Mouse (Mus musculus): ENCODE data around the gene Kdm4b. TPM values are rescaled to one million over a fixed set of nuclear protein-coding genes. Genes with fewer than 3 reads are reported as not detected.

Gene Kdm4b
- polyA plus RNA-seq, 1 experiment from 2014 or later, result 43.6 TPM

DNA sequence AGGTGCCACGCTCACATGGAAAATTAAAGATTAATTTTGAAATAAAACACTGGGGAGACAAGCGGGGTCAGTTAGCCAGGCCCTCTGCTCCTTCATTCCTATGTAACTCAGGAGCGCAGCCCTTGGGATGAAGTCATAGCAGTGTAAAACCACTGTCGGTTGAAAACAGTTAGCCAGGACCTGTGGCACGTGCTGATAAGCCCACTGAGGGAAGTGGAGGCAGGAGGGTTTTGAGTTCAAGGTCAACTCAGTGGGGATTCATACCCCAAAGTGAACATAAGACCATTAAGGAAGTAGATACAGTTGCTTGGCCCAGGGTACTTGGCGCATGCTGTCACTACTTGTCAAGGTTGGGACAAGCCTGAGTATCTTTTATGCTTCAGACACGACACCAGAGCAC is 85.6 kb downstream of the Kdm4b start:
- Histone ChIP-seq H3K9me3 (replicated peaks) (no peaks in the 10 kb centered on the region), H3K4me3 (replicated peaks) (no peak overlapping the region), H3K4me2 (replicated peaks) (no peak overlapping the region), H3K36me3 (peaks cover 62% of the 10 kb centered on the region), H3K27me3 (no peaks in the 10 kb centered on the region), H3K9ac (no peak overlapping the region), H3K27ac (replicated peaks) (no peak overlapping the region), H3K4me1 (peaks cover 14% of the 10 kb centered on the region)
- no peak for ATAC-seq (ENCODE audit: insufficient number of reproducible peaks, low FRiP score, low TSS enrichment, low read depth)
- WGBS, result 95% methylated on average over 7 of the region's 7 CpGs

DNA sequence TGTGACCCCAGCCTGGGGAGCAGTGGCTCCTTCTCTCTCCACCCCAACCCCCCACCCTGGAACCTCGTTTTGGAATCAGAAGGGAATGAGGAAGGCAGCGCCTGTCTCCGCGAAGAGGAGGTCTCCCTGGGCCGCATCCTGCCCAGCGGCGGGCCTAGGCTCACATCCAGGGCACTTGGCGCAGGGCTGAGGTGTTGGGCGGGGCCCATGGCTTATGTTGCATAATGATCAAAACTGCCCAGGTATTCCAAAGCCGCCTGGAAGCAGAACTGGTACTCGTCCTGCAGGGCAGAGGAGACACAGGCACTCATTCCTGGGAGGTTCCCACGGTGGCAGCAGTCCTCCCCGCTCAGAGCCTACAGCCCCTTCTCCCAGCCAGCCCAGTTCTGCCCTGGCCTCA is 87.3 kb downstream of the Kdm4b start:
- Histone ChIP-seq H3K27me3 (no peaks in the 10 kb centered on the region), H3K9ac (no peak overlapping the region), H3K36me3 (peaks cover 78% of the 10 kb centered on the region), H3K9me3 (replicated peaks) (no peaks in the 10 kb centered on the region), H3K4me3 (replicated peaks) (no peak overlapping the region), H3K4me1 (peaks cover 9% of the 10 kb centered on the region; the same call in 1 of the 2 replicates), H3K4me2 (replicated peaks) (no peak overlapping the region), H3K27ac (replicated peaks) (no peak overlapping the region)
- 78% methylated on average over 13 of the region's 13 CpGs for WGBS
- no peak for ATAC-seq (ENCODE audit: insufficient number of reproducible peaks, low FRiP score, low TSS enrichment, low read depth)

DNA sequence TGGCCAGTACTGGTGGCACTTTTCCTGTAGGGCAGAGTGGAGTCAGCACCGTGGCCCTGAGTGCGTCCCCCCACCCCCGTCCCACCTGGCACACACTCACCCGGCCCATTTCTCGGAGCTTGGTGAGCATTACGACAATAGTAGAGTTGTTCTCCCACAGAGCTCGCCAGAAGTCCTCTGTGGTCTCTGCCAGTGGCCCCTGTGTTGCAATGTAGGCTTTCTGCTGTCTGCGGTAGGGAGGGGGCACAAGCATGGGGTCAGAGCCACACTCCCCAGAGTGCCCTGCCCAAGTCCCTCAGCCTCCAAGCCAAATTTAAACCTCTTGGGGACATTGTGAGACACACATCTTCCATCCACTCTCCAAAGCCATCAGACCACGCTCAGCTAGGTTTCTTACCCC is 88.9 kb downstream of the Kdm4b start:
- H3K9me3 ChIP-seq (replicated peaks), result no peaks in the 10 kb centered on the region
- H3K4me1 ChIP-seq, result peaks cover 4% of the 10 kb centered on the region; the same call in 1 of the 2 replicates
- WGBS, result 90% methylated on average over 9 of the region's 9 CpGs
- H3K27ac ChIP-seq (replicated peaks), result no peak overlapping the region
- no peak for ATAC-seq (ENCODE audit: insufficient number of reproducible peaks, low FRiP score, low TSS enrichment, low read depth)
- H3K4me2 ChIP-seq (replicated peaks), result no peak overlapping the region
- no peaks in the 10 kb centered on the region for H3K27me3 ChIP-seq
- H3K4me3 ChIP-seq (replicated peaks), result no peak overlapping the region
- H3K36me3 ChIP-seq, result peaks cover 94% of the 10 kb centered on the region
- H3K9ac ChIP-seq, result no peak overlapping the region

DNA sequence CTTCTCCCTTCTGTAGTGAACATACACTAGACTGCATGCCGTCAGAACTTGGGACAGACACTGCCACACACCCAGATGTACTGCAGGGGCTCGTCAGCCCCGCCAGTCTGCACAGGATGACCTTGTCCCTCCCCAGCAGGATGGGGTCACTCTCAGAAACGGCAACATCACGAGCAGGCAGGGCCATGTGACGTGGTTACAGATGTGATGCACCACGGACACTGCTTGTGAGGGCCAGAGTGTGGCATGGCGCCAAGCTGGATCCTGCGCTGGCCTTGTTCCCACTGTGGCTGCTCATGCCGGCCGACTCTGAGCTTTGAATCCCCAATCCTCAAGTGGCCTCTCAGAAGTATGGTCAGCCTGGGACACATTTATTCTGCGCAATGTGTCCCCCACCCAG is 92.4 kb downstream of the Kdm4b start:
- no peak overlapping the region for H3K4me3 ChIP-seq (replicated peaks)
- no peaks in the 10 kb centered on the region for H3K9me3 ChIP-seq (replicated peaks)
- 81% methylated on average over 12 of the region's 12 CpGs for WGBS
- no peaks in the 10 kb centered on the region for H3K4me1 ChIP-seq
- H3K27me3 ChIP-seq, result no peaks in the 10 kb centered on the region
- H3K4me2 ChIP-seq (replicated peaks), result no peak overlapping the region
- H3K27ac ChIP-seq (replicated peaks), result no peak overlapping the region
- H3K9ac ChIP-seq, result no peak overlapping the region
- peaks cover 96% of the 10 kb centered on the region for H3K36me3 ChIP-seq
- ATAC-seq (ENCODE audit: insufficient number of reproducible peaks, low FRiP score, low TSS enrichment, low read depth), result no peak

DNA sequence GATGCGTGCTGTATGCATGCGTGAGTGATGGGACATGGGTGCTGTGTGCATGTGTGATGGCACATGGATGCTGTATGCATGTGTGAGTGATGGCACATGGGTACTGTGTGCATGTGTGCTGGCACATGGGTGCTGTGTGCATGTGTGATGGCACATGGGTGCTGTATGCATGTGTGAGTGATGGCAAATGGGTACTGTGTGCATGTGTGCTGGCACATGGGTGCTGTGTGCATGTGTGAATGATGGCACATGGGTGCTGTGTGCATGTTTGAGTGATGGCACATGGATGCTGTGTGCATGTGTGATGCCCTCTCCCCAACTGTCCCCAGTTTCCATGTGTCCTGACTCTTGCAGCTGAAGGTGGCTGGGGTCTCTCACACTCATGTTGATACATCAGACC is 94.2 kb downstream of the Kdm4b start:
- H3K4me2 ChIP-seq (replicated peaks), result no peak overlapping the region
- WGBS, result 95% methylated on average over 2 of the region's 2 CpGs
- H3K9me3 ChIP-seq (replicated peaks), result no peaks in the 10 kb centered on the region
- H3K4me3 ChIP-seq (replicated peaks), result no peak overlapping the region
- no peaks in the 10 kb centered on the region for H3K27me3 ChIP-seq
- no peak overlapping the region for H3K9ac ChIP-seq
- no peak overlapping the region for H3K27ac ChIP-seq (replicated peaks)
- no peak for ATAC-seq (ENCODE audit: insufficient number of reproducible peaks, low FRiP score, low TSS enrichment, low read depth)
- H3K36me3 ChIP-seq, result peaks cover 92% of the 10 kb centered on the region
- H3K4me1 ChIP-seq, result peaks cover 4% of the 10 kb centered on the region

DNA sequence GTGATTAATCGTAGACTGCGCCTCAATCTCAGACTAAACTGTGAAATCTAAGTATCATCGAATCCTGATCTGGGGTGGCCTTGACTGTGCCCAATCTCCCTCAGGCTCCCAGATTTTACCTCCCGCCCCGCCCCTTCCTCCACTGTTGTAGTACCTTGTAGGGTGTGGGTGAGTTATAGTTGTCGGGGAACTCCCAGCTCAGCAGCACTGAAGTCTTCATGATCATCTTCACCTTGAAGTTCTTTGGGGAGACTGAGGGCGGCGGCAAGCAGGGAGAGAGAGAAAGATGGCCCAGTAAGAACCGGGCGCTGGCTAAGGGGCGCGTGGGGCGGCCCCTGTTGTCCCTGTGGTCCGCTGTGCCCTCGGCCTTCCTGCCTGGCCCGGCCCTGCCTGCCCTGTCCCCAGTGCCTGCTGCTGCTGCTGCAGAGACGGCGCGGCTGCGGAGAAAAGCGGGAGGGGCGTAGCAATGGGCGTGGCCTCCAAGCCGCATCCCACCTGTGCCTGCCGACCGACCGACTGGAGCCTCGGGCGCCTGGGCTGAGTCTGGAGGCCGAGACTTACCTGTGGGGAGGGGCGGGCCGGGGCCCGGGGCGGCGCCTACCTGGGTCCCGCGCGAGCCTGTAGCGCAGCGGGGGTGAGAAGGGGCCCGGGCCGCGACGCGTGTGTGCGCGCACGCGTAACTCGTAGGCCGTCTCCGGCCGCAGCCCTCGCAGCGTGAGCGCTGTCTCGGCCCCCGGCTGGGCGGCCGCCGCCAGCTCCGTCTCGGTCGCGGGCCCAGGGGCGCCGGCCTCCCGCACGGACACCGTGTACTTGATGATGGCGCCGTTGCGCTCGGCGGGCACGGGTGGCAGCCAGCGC is 99.1 kb downstream of the Kdm4b start:
- no peaks in the 10 kb centered on the region for H3K9me3 ChIP-seq (replicated peaks)
- peaks cover 17% of the 10 kb centered on the region for H3K4me1 ChIP-seq
- peak overlapping the region; percentile 51 for H3K4me3 ChIP-seq (replicated peaks)
- peak overlapping the region; percentile 81 for H3K4me2 ChIP-seq (replicated peaks)
- H3K27ac ChIP-seq (replicated peaks), result peak overlapping the region; percentile 80
- 13% methylated on average over 76 of the region's 77 CpGs for WGBS
- ATAC-seq (ENCODE audit: insufficient number of reproducible peaks, low FRiP score, low TSS enrichment, low read depth), result peak; percentile 70
- H3K36me3 ChIP-seq, result peaks cover 77% of the 10 kb centered on the region
- no peaks in the 10 kb centered on the region for H3K27me3 ChIP-seq
- H3K9ac ChIP-seq, result peak overlapping the region; percentile 47

DNA sequence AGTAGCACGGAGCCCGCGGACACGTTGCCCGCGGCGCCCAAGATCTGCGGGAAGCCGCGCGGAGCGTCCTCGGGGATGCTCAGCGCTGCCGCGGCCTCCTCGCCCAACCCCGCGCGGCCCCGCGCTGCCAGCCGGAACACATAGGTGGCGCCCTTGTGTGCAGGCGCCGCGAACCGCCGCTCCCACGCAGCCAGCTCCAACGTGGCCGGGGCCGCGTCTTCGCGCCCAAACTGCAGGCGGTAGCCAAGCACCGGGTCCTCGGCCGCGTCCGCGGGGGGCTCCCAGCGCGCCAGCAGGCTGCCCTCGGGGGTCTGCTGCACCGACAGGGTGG is 99.7 kb downstream of the Kdm4b start:
- H3K9me3 ChIP-seq (replicated peaks), result no peaks in the 10 kb centered on the region
- peak overlapping the region; percentile 81 for H3K4me2 ChIP-seq (replicated peaks)
- peak; percentile 87 for ATAC-seq (ENCODE audit: insufficient number of reproducible peaks, low FRiP score, low TSS enrichment, low read depth)
- H3K27me3 ChIP-seq, result no peaks in the 10 kb centered on the region
- peaks cover 71% of the 10 kb centered on the region for H3K36me3 ChIP-seq
- H3K4me3 ChIP-seq (replicated peaks), result peak overlapping the region; percentile 51
- peak overlapping the region; percentile 80 for H3K27ac ChIP-seq (replicated peaks)
- peaks cover 17% of the 10 kb centered on the region for H3K4me1 ChIP-seq
- WGBS, result under 1% methylated on average over 39 of the region's 47 CpGs
- H3K9ac ChIP-seq, result peak overlapping the region; percentile 47

DNA sequence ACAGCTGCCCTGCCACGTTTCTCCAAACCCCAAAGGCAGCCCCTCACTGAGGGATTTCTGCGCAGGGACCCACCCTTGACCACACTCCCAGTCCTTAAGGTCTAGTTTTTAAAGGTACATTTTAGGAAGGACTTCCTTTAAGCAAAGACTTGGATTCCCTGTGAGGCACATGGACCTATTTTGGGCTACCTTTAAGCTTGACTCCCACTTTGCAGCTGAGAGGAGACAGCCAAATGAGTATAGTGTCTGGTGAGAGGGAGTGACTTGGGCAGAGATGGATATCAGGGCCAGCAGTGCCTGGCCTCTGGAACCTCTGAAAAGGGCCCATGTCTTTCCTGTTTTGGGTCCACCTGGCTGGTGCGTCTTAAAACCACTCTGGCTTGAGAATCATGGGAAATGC is 100.1 kb downstream of the Kdm4b start:
- ATAC-seq (ENCODE audit: insufficient number of reproducible peaks, low FRiP score, low TSS enrichment, low read depth), result no peak
- 34% methylated on average over 3 of the region's 3 CpGs for WGBS
- peak overlapping the region; percentile 80 for H3K27ac ChIP-seq (replicated peaks)
- peak overlapping the region; percentile 51 for H3K4me3 ChIP-seq (replicated peaks)
- no peaks in the 10 kb centered on the region for H3K9me3 ChIP-seq (replicated peaks)
- peak overlapping the region; percentile 47 for H3K9ac ChIP-seq
- no peaks in the 10 kb centered on the region for H3K27me3 ChIP-seq
- peak overlapping the region; percentile 81 for H3K4me2 ChIP-seq (replicated peaks)
- peaks cover 67% of the 10 kb centered on the region for H3K36me3 ChIP-seq
- H3K4me1 ChIP-seq, result peaks cover 17% of the 10 kb centered on the region

DNA sequence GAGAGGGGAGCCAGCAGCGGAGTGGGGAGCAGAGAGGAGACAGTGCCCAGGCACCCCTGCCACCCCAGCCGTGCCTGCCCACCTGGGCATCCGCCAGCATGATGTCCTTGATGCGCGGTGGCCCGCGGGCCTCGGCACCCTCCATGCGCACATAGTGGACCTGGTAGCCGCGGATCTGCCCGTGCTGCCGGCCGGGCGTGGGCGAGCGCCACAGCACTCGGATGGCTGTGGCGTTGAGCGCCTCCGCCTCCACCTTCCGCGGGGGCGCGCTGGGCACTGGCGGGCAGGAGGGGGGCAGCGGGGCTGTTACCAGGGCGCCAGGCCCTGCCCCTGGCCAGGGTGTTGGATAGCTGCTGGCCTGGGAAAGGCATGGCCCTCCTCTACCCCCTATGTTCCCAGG is 102.0 kb downstream of the Kdm4b start:
- H3K27me3 ChIP-seq, result no peaks in the 10 kb centered on the region
- H3K4me3 ChIP-seq (replicated peaks), result no peak overlapping the region
- no peak overlapping the region for H3K4me2 ChIP-seq (replicated peaks)
- no peak for ATAC-seq (ENCODE audit: insufficient number of reproducible peaks, low FRiP score, low TSS enrichment, low read depth)
- no peak overlapping the region for H3K27ac ChIP-seq (replicated peaks)
- H3K36me3 ChIP-seq, result peaks cover 71% of the 10 kb centered on the region
- H3K4me1 ChIP-seq, result peaks cover 17% of the 10 kb centered on the region
- no peaks in the 10 kb centered on the region for H3K9me3 ChIP-seq (replicated peaks)
- WGBS, result 82% methylated on average over 28 of the region's 28 CpGs
- H3K9ac ChIP-seq, result no peak overlapping the region

DNA sequence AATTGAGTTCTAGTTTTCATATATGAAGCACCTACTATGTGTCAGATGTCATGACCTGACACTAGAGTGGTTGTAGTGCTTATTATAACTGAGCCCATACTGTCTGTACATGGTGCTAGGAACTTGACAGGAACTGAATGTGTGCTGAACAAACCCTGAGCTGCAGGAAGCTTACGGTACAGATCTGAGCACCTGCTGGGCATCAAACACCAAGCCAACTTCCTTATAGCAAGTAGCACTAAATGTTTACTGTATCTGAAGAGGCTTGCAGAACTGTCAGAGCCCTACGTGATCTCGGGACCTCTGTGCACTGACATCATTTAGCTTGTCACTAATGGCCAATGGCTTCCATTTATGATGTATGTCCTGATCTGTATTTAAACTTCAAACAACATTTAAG is 105.7 kb downstream of the Kdm4b start:
- H3K4me2 ChIP-seq (replicated peaks), result no peak overlapping the region
- no peak overlapping the region for H3K27ac ChIP-seq (replicated peaks)
- H3K27me3 ChIP-seq, result no peaks in the 10 kb centered on the region
- no peaks in the 10 kb centered on the region for H3K4me1 ChIP-seq
- H3K9ac ChIP-seq, result no peak overlapping the region
- no peak overlapping the region for H3K4me3 ChIP-seq (replicated peaks)
- H3K9me3 ChIP-seq (replicated peaks), result 0 out of 2 replicates have a peak, but pooled peaks cover under 1% of the 10 kb centered on the region
- ATAC-seq (ENCODE audit: insufficient number of reproducible peaks, low FRiP score, low TSS enrichment, low read depth), result no peak
- WGBS, result 95% methylated on average over 3 of the region's 3 CpGs
- H3K36me3 ChIP-seq, result peaks cover 84% of the 10 kb centered on the region

DNA sequence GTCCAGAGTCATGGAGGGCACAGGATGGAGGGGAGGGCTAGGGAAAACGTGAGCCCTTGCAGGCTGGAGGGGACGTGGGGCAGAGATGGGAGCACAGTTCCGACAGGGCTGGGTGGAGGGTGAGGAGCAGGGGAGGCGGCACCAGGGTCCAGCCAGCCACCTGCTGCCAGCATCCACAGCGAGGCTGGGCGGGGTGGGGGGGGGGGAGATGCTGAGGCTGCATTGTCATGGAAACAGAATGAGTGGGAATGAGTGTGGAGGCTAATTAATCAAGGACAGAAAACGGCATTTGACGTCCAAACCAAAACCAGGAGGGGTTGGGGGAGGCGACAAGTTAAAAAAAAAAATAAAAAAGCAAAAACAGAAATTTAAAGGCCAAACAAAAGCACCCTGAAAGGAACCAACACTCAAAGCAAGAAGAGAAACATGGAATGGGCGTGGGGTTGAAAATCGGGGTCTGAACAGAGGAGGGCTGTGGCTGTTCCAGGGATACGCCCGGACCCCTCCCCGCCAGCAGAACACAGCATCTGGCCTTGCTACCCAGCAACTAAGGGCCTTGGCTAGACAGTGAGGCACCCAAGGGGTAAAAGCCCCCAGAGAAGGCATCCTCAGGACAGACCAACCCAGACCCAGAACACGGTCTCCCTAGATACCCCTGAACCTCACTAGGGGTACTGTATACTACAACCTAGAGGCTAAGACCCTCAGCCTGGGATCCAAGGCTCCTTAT is 114.0 kb downstream of the Kdm4b start:
- Histone ChIP-seq H3K9ac (no peak overlapping the region), H3K4me2 (replicated peaks) (no peak overlapping the region), H3K9me3 (replicated peaks) (0 out of 2 replicates have a peak, but pooled peaks cover 4% of the 10 kb centered on the region), H3K4me3 (replicated peaks) (no peak overlapping the region), H3K4me1 (peaks cover 7% of the 10 kb centered on the region; the same call in 1 of the 2 replicates), H3K36me3 (peaks cover 71% of the 10 kb centered on the region), H3K27ac (replicated peaks) (no peak overlapping the region), H3K27me3 (no peaks in the 10 kb centered on the region)
- ATAC-seq (ENCODE audit: insufficient number of reproducible peaks, low FRiP score, low TSS enrichment, low read depth), result no peak
- 82% methylated on average over 15 of the region's 15 CpGs for WGBS

Data from embryonic facial prominence, embryonic 15.5 days (tissue).